Mouse (Mus musculus) hindlimb bud, embryonic 11.5 days (tissue): ENCODE data around the gene Plxna4.

Experiments used
- DNase-seq: peaks from one replicate; pipeline ENCODE4 v3.0.0-alpha.2; 2012; ENCODE audit warnings: low read depth, low spot score; ENCODE audit errors: extremely low spot score

Plxna4 gene

DNA sequence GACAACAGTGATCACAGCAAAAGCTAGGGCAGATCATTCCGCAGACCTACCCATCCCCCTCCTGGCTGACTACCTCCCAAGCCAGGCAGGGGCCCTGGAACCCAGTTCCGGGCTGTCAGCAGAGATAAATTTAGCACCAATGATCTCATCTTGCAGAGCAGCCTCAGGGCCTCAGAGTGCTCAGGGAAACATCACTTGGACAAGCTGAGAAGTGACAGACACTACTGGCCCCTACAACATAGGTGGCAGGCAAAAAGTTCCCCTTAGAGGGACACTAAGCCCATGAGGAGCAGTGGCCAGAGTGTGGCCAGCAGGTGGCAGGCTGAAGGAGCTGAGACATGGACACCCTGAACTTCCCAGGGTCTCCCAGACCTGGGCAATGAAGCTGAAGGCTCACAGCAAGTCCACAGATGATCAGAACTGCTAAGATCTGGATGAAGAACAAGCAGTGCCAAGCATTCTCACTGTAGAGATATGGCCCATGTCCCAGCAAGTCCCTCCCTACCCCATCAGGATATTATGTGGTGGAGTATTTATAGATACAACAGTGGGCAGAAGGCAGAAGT lies 108.7 kb downstream of the Plxna4 start:
- DNase-seq = no peak

DNA sequence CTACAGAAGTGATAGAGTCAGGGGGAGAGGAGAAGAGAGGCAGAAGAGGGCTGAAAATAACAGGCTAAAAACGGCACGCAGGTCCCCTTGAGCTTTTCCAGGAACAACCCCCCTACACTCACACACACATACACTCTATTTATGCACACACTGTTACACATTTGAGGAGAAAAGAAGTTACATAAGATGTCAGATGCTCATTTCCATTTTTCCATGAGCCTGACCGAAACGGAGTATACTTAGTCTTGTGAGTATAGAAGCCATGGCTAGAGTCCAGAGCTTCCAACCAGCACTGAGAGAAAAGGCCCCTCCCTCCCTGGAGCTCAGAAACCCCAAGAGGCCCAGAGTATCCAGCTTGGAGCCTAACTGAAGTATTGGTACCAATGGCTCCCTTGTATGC lies 112.0 kb downstream of the Plxna4 start:
- no peak for DNase-seq

DNA sequence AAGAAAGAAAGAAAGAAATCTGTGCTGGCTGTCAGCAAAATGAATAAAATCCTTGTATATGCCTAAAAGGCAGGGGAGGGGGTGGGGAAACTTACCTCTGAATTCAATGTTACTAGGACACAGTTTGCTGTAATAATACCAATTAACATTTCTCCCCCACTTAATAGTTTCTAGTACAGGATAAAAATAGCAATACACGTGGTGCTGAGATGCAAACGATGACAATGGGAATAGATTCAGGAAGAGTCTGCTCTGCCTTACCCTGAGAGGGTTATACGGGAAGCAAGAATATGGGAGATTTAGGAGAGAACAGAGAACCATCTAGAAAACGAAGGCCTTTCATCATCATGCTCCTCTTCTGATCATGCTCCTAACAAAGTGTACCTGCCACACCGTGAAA lies 115.9 kb downstream of the Plxna4 start:
- DNase-seq = no peak

DNA sequence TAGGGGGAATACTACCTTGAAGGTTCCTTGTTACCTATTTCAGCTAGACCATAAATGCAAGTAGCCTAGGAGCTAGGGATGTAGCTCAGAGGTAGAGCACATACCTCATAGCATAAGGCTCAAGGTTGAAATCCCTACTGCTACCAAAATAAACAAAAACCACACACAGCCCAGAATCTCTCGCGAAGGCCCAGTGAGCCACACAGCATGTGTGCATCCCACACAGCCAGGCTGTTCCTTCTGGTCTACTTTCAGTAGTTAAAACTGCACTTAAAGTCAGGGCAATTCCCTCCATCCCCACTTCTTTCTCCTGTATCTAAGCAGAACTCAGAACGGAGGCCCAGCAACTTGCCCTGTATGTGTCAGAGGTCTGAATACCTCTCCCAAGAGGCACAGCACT lies 116.4 kb downstream of the Plxna4 start:
- DNase-seq = no peak

DNA sequence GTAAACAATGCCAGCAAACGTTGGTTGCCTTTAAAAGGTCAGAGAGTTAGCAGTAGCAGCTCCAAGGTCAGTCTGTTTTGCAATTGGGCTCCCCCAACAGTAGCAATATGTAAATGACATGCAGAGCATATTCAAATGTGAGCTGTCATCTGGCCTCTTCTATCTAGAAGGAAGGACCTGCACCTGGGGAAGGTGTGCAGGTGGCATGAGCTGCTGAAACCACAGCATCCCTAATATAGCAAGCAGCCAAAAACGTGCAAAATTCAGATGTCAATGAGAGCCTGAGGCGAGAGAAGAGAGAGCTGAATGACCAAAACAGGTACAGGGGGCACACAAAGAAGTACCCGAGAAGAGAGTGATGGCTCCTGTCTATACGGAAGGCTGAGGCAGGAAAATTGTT lies 118.8 kb downstream of the Plxna4 start:
- DNase-seq = no peak

DNA sequence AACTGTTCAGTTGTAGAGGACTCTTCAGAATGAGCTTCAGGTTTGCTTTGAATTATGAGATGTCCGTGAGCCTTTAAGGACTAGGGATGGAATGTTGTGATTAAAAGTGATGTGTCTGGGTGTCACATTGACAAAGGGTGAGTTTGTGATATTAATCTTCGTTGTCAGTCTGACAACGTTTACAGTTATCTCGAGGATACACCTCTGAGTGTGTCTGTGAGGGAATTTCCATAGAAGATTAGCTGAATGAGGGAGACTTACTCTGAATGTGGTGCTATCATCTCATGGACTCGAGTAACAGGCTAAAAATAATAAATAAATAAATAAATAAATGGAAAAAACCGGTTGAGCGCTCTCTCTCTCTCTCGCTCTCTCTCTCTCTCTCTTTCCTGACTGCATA lies 122.9 kb downstream of the Plxna4 start:
- DNase-seq = no peak

DNA sequence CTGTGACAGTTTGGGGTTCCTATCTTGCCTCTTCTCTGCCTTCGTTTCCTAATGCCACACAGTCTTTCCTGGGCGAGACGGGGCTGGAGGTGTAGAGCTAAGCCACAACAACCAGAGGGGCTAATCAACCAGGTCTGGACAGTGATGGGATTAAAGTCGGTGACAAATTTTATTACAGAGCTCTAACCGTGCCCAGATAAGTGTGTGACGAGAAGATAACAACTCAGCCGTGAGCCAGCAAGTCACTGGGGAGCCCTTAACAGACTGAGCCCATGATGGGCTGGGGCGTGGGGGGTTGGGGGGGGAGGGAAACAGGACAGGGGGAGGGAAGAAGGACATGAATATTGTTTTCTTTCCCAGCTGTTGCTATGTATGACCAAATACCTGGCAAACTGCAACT lies 123.4 kb downstream of the Plxna4 start:
- DNase-seq = no peak

DNA sequence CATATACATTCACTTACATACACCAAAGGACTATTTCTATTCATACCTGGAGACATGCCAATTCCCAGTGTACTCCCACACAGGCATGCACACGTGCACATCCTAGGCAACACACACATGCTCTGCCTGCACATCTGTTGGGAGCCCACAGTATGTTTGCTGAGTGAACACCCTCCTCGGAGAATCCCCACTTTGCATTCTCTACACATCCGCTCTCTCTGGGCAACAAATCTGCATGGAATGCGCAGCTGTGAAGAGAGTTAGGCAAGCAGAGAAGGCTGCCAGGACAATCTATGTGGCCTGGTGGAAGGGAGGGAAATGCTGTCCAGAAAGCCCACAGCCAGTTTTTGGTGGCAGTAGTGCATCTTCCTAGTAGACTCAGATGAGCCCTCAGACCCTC lies 123.9 kb downstream of the Plxna4 start:
- DNase-seq = no peak

DNA sequence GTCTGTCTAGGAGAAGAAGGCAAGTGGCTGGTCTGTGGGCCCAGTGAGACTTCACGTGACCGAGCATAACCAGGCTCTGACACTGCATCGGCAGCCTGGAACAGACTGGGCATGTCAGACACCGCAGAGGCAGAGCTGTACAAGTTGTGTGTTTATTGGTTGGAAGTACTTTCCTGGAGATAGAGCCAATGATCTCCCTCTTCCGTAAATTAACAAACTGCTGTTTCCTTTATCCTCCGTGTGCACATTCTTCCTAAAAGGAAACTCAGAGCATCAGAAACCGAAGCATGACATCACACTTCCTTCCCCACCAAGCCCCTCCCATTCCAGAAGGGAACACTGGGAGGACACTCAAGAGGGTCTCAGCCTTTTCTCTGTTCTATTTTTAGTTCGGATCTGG lies 127.6 kb downstream of the Plxna4 start:
- DNase-seq = no peak

DNA sequence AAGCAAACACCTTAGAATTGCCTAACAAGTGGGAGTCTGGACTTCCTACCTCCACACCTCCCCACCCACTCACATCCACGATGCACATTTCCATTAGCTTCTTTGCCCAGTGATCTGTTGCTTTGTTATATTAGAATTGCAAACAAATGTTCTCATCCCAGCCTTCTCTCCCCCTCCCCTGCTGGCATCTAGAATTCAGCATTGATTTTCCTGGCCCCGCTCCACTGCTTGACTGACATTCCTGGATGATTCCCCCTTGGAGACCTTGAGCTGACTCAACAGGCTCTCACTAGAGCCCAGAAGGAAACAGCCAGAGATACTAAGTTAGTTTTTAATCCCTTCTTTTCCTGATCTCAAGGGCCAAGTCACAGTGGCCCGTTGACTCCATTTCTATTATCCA lies 131.4 kb downstream of the Plxna4 start:
- no peak for DNase-seq

DNA sequence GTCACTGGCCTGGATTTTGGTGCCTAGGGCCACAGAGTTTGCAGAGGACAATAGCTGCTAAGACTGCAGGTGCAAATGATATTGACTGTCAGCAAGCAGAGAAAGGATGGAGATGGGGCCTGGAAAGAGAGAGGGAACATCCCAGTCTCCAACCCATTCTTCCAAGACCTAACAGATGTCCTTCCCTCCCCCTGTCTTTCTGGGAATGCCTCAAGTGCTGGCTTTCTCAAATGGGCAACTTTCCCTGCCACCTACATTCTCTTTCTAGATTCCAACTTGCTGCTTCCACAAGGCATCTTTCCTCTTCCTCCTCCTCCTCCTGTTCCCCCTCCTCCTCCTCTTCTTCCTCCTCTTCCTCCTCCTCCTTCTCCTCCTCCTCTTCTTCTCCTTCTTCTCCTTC lies 136.1 kb downstream of the Plxna4 start:
- no peak for DNase-seq

DNA sequence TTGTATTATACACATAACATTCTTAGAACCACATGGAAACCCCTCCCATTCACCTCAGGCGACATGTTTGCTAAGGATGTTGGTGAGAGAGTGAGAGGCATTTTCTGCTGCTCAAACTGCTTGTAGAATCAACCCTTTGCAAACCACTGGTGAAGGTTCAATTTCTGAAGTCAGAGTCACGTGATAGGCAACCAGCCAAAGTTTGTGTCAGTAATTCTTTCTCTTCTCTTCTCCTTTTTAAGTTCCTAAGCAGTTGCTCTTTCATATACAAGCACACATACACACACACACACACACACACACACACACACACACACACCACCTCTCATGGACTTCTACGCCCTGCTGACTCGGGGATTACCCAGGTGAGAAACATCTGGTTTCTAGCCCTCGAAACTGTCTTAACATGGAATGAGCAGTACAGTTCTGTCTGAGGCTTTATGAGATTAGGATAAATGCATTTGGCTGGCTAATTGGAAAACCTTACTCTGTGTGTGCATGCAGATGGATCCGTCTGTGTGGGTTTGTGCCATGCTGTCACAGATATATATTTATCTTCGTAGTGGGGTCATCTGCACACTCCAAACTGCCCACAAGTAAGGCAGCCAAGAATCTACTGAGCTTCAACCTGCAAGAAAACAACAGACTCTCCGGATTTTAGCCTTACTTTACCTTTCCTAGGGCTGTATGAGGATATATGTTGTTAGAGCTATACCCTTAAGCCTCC lies 138.6 kb downstream of the Plxna4 start:
- no peak for DNase-seq

DNA sequence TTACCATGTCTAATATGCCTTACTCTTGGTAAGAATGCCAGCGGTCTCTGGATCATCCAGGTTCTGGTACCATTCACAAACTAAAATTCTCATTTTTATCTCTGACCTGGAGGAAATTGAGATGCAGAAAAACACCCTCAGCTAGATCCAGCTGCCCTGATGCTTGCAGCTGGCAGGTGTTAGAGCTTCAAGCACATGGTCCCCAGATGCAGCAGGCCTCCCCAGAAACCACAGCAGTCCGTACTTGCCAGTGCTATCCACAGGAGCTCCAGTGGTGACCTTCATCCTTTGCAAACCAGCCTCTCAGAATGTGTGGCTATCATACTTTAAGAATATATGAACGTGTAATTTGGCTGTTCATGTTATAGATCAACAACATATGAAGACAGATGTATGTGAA lies 139.2 kb downstream of the Plxna4 start:
- DNase-seq = no peak

DNA sequence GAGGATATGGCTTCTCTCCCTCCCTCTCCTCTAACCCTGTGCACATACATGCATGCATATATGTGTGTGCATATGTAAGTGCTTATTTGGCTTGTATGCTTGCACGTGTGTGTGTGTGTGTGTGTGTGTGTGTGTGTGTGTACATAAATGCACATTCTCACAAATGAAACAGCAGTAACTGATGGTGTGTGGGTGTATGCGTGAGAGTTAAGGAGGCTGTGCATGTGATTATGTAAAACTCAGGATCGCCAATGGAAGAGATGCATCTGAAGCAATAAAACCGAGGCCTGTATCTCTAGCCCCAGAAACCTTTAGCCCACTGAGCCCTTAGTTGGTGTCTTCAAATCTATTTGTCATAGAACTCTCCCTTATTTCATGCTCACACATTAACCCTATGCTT lies 141.7 kb downstream of the Plxna4 start:
- no peak for DNase-seq

DNA sequence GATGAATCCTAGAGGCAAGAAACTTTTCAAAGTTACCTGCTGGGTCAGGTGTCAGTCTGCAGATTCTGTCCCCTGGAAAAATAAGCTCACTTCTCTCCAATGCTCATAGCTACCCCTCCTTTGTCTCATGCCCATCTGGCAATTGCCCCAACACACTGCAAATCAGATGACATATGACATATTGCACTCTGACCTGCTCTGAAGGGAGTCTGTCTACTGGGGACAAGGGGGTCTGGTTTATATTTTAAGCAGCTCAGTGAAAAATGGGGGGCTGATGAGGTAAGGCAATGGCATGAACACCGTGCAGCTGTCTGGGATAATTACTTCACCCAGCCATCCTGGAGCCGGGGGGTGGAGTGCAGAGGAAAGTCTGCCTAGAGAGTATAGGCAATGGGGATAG lies 142.7 kb downstream of the Plxna4 start:
- DNase-seq = no peak

DNA sequence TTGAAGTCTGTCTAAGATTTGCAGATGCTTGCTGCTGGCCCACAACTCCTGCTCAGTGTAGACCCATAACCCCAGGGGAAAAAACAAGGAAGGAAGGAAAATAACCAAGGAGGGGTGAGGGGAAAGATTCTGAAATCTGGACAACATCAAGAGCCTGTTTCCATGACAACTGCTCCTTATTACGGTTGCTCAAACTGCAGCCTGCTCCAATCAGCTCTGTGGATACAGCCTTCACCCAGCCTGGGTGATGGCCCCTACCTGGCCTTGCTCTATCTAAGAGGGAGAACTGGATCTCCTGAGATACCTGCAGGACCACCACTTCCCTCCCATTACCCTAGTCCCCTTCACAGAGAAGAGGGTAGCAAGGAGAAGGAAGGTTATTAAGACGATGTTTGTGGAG lies 143.6 kb downstream of the Plxna4 start:
- no peak for DNase-seq

DNA sequence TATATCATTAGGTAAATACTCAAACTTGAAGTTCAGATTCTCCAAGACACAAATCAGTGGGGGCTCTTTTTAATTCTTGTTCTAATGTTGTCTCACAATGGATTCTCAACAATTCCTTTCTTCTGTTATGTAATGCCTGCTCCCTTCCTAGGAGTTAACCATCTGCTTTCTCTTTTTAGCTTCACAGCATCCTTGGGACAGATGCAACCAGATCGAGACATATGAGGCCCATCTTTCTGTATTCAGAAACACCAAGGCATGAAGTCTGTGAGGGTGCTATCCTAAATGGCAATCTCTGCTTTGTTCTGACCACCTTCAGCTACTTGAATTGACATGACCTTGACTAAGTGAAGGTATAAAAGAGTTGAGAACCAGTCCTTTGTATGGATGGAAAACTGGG lies 144.3 kb downstream of the Plxna4 start:
- no peak for DNase-seq

DNA sequence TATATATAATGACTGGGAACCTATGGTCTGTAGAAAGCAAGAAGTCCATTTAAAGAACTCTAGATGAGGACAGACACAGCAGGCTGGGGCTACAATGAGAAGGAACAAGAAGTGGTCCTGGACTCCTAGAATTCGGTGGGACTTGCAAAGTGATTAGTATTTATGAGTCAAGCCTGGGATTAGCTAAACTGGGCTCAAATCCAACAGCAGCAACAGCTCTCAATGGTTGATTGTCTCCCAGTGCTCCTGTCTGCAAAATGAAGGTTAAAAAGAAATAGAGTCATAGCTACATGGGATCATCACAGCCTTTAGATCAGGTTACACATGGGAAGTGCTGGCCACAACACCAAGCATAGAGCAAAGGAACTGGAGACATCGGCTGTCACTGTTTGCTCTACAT lies 148.6 kb downstream of the Plxna4 start:
- no peak for DNase-seq

DNA sequence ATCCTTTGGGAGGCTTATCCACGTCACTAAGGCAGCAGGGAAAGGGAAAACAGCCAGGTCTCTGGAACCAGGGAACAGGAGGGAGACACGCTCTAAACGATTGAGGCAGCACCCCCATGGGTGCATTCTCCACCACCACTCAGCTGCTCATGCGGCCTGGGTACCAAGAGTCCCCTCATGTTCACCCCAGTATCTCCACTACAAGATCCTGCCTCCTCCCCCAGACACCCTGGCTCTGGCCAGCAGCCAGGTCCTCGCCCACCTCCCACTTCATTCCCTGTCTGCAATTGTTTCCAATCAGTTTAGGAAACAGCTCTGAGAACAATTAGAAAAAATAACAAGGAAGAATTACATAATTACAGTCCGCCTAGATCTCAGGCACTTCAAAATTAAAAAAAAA lies 150.8 kb downstream of the Plxna4 start:
- no peak for DNase-seq

DNA sequence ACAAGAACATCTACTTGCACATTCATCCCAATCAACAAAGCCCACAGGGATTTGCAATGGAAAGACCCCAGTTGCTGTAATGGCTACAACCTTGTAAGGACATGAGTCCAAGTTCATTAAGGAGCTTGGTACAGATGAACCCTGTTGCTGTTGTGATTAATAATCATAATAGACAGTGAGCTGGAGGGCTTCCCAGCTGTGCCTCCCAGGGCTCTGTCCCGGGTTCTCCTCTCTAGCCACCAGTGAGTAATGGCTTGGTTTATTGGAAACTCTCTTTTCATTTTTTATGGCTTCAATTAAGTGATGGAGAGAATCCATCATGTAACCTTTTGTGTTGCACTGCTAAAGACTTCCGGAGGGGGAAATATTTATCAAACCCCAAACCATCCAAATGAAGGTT lies 164.9 kb downstream of the Plxna4 start:
- DNase-seq = no peak

DNA sequence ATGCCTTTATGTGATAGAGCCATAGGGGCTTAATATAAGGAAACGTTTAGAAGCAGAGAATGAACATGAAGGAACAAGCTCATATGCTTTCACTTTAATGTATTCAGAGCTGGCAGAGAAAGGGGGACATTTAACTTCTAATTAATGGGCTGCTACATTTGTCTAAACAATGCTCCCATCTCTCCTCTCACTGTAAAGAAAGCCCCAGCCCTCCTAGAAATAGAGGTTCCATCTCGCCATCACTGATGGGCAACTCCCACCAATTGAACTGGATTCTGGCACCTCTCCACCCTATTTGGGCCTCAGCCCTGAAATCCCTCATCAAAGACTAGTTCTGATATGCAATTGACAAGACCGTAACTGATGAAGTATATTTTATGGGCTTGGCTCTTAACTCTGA lies 167.4 kb downstream of the Plxna4 start:
- DNase-seq = no peak

DNA sequence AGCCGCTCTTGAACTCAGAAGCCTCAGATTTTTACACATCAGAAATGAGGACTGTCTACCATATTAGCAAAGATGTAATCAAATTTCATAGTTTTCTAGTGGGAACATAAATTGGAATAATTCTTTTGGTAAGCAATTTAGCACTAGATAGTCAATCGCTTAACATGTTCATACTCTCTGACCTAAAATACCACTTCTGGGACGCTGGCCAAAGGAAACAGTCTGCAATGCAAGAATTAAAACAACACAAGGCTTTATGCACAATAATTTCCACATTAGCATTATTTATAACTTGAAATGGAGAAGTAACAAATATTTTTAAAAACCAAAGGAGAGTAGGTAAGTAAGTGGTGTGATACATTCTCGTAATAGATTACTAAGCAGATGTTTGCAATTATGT lies 170.6 kb downstream of the Plxna4 start:
- no peak for DNase-seq

DNA sequence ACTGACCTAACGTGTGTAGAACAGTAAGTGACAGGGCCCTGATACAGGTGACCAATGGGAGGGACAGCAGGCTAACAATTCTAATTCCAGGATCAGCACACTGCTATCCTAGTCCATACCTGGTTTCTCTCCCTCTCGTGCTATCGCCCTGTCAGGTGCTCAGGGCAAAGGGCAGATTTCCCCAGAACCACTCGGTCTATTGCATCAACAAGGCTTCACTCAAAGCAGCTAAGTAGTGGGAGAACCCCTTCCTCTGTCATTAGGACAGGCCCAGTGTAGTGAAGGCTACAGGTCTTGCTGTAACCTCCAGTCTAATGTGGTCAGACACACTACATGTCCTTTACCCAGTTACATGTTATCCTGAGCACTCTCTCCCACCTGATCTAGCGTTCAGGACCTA lies 176.7 kb downstream of the Plxna4 start:
- no peak for DNase-seq
